Mouse (Mus musculus): Measurements from ENCODE around the gene Endod1.

GRCm38 (mm10) chr9:14369271-14369670, 12.0 kb downstream of the Endod1 start:
- no peak for TF ChIP-seq POLR2A (IDR thresholded peaks at IDR 0.05; ENCODE audit: borderline replicate concordance, extremely low read depth, low read depth, low read length)
- no peak for TF ChIP-seq CTCF (IDR thresholded peaks at IDR 0.05; ENCODE audit: insufficient read depth, low read length)

All from lung, adult 2 months (tissue).